Mouse (Mus musculus) C2C12 (cell line): ENCODE measurements around the gene 4930469K13Rik. TPM values are rescaled to one million over a fixed set of nuclear protein-coding genes. Genes with fewer than 3 reads are reported as not detected.

Experiments
- H3K27me3 ChIP-seq: one replicate; pipeline ENCODE4 v1.6.1; 2011; ENCODE audit not compliant: control insufficient read depth, insufficient read depth, insufficient read length
- H3K36me3 ChIP-seq: one replicate; pipeline ENCODE4 v1.6.1; 2011; ENCODE audit not compliant: control insufficient read depth, insufficient read depth
- H3K4me3 ChIP-seq: one replicate; pipeline ENCODE4 v1.5.1; 2011; ENCODE audit warnings: mild to moderate bottlenecking, control low read depth; ENCODE audit not compliant: poor library complexity, insufficient read depth, severe bottlenecking
- H3K79me2 ChIP-seq: one replicate; pipeline ENCODE4 v1.6.1; 2011; ENCODE audit not compliant: control insufficient read depth, insufficient read depth
- H3K79me3 ChIP-seq: one replicate; pipeline ENCODE4 v1.6.1; 2011; ENCODE audit warnings: low read depth, control low read depth
- H3ac ChIP-seq: one replicate; pipeline ENCODE3; 2011; ENCODE audit warnings: low read depth; ENCODE audit not compliant: control insufficient read depth, insufficient read length
- CEBPB ChIP-seq: IDR thresholded peaks from one replicate; pipeline ENCODE4 v1.6.1; 2011; ENCODE audit warnings: low read depth, mild to moderate bottlenecking, control low read depth, moderate library complexity
- CTCF ChIP-seq: IDR thresholded peaks from one replicate; pipeline ENCODE4 v1.5.1; 2011; ENCODE audit not compliant: control insufficient read depth, insufficient read depth, insufficient read length
- FOSL1 ChIP-seq: IDR thresholded peaks from one replicate; pipeline ENCODE4 v1.8.0; 2011; ENCODE audit warnings: mild to moderate bottlenecking, low read length; ENCODE audit not compliant: poor library complexity, insufficient read depth, severe bottlenecking
- MAX ChIP-seq: IDR thresholded peaks from one replicate; pipeline ENCODE4 v1.6.1; 2011; ENCODE audit warnings: mild to moderate bottlenecking, control low read depth
- MYOD1 ChIP-seq: IDR thresholded peaks from one replicate; pipeline ENCODE4 v1.6.1; 2011; ENCODE audit warnings: low read depth; ENCODE audit not compliant: control insufficient read depth, insufficient read length
- MYOG ChIP-seq: IDR thresholded peaks from one replicate; pipeline ENCODE4 v1.6.1; 2011; ENCODE audit not compliant: control insufficient read depth, insufficient read length; ENCODE audit errors: extremely low read depth
- USF1 ChIP-seq: IDR thresholded peaks from one replicate; pipeline ENCODE4 v1.6.1; 2011; ENCODE audit warnings: low read depth, mild to moderate bottlenecking, control low read depth, moderate library complexity
- polyA plus RNA-seq: library from polyadenylated mRNA; unstranded; fragments of >200 nt; fragmentation: generic; extraction: Trizol; gene quantifications from one replicate; pipeline ENCODE4 v1.2.1, GENCODE M21; 2012; ENCODE audit warnings: missing spikeins

4930469K13Rik gene
- polyA plus RNA-seq, 1 experiment, result not detected

DNA sequence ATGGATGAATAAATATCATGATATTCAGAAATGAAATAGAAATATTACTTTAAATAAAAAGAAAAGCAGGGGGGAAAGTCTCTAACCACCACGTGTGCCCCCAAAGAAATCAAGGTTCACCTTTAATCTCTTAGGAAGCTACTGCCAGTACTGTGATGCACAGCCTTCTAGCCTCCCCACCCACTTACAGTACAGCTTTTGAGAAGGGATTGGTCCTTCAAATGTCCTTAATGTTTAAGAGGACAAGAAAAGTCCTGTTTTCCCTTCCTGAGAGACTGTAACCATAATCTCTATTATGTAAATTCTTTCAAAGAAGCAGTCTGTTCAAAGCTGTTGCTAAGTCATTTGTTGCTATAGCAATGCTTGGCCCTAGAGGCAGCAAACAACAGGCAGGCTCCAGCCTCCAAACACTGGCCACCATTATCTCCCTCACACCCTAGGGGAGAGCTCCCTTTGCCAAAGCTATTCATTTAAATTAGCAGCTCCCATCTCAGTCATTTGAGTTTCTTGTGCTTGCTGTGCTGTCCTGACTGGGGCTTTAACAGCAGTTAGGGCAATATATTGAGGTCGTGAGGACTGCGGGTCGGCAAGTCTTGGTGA, 14.5 kb upstream of the 4930469K13Rik start:
- TF ChIP-seq MYOG (no peak), USF1 (no peak), MAX (no peak), CEBPB (no peak), CTCF (no peak), MYOD1 (no peak)
- H3ac ChIP-seq, result no peak overlapping the region
- H3K4me3 ChIP-seq, result no peak overlapping the region
- H3K36me3 ChIP-seq, result no peaks in the 10 kb centered on the region
- no peaks in the 10 kb centered on the region for H3K79me3 ChIP-seq
- no peaks in the 10 kb centered on the region for H3K79me2 ChIP-seq
- no peaks in the 10 kb centered on the region for H3K27me3 ChIP-seq

DNA sequence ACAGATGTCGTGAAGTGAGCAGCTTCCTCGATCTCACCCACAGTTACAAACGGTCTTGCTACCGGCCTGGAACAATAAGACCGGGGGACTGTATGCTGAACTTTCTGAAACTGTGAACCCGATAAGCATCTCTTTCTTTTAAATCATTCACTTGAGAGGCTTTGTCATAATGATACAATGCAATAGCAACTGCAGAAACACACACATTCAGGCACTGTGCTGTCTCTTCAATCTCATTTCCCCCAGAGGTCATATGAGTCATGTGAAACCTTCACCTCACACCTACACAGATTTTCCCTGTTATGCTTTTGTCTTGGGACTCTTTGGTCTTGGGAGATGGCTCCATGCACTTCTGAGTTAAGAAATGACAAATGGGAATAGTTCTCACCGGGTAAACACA, 13.6 kb upstream of the 4930469K13Rik start:
- H3K4me3 ChIP-seq, result no peak overlapping the region
- TF ChIP-seq MYOG, result no peak
- TF ChIP-seq MYOD1, result no peak
- TF ChIP-seq MAX, result no peak
- TF ChIP-seq USF1, result no peak
- TF ChIP-seq FOSL1, result no peak
- TF ChIP-seq CTCF, result no peak
- no peak for TF ChIP-seq CEBPB
- no peak overlapping the region for H3ac ChIP-seq
- H3K79me2 ChIP-seq, result no peaks in the 10 kb centered on the region
- H3K27me3 ChIP-seq, result no peaks in the 10 kb centered on the region
- H3K79me3 ChIP-seq, result no peaks in the 10 kb centered on the region
- no peaks in the 10 kb centered on the region for H3K36me3 ChIP-seq

DNA sequence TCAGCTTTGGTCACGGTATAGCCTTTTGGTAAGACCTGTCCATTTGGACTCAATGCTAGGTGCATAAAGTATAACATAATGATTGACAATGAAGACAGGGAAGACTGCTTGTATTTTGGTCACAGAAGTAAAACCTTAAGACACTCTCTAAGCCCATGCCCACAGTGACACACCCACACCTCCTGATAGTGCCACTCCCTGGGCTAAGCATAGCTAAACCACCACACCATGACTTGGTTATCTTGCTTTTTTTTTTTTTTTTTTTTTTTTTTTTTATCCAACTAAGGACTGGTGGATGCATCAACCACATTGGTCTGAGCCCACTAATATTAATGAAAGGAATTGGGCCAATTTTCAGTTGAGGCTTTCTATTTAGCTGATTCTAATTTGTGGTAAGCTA, 10.9 kb upstream of the 4930469K13Rik start:
- Histone ChIP-seq H3ac (no peak overlapping the region), H3K27me3 (no peaks in the 10 kb centered on the region), H3K79me2 (no peaks in the 10 kb centered on the region), H3K79me3 (no peaks in the 10 kb centered on the region), H3K36me3 (no peaks in the 10 kb centered on the region), H3K4me3 (no peak overlapping the region)
- no peak for TF ChIP-seq MYOG
- TF ChIP-seq MYOD1, result no peak
- no peak for TF ChIP-seq MAX
- no peak for TF ChIP-seq CEBPB
- TF ChIP-seq USF1, result no peak
- TF ChIP-seq CTCF, result no peak
- no peak for TF ChIP-seq FOSL1

DNA sequence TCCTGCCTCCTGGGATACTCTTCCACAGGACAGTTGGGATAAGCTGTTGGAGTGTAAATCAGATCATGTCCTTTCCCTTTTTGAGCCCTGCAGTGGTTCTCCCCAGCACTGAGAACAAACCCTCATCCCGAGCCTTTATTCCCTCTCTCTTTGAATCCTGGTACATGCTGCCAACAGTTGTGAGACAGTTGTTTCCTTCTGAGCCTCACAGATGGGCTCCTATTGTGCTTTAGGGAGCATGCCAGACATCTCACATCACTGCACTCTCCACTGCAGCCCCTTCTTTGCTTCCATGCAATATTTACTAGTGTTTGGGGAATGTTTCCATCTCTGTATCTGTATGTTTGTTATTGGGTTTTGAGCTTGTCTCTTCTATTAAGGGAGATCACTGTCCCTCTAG, 6.6 kb upstream of the 4930469K13Rik start:
- Histone ChIP-seq H3K36me3 (no peaks in the 10 kb centered on the region), H3K79me2 (no peaks in the 10 kb centered on the region), H3K4me3 (no peak overlapping the region), H3K79me3 (no peaks in the 10 kb centered on the region), H3ac (no peak overlapping the region), H3K27me3 (no peaks in the 10 kb centered on the region)
- TF ChIP-seq CTCF (no peak), USF1 (no peak), MYOG (no peak), FOSL1 (no peak), MYOD1 (no peak), CEBPB (no peak), MAX (no peak)

DNA sequence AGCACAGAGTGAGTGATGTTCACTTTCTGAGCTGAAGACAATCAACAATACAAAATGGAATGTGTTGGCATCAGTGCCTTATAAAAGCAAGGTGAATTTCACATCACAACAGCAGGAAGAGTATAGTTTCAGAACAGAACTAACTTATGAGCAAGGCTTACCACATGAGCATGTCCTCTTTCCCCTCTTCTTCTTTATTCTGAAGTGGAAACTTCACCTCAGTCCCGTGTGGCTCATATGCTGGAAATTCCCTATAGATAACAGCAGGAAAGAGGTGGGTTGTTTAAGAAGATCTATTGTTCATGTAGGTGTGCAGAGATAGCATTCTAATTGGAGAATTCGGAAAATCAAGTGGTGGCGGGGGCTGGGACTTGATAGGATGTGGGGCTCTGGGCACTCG, 3.5 kb upstream of the 4930469K13Rik start:
- no peaks in the 10 kb centered on the region for H3K36me3 ChIP-seq
- TF ChIP-seq MYOG (no peak), MYOD1 (no peak), CTCF (no peak), FOSL1 (no peak), MAX (no peak), CEBPB (no peak), USF1 (no peak)
- H3K79me3 ChIP-seq, result no peaks in the 10 kb centered on the region
- no peaks in the 10 kb centered on the region for H3K79me2 ChIP-seq
- no peaks in the 10 kb centered on the region for H3K27me3 ChIP-seq
- H3K4me3 ChIP-seq, result no peak overlapping the region
- H3ac ChIP-seq, result no peak overlapping the region

DNA sequence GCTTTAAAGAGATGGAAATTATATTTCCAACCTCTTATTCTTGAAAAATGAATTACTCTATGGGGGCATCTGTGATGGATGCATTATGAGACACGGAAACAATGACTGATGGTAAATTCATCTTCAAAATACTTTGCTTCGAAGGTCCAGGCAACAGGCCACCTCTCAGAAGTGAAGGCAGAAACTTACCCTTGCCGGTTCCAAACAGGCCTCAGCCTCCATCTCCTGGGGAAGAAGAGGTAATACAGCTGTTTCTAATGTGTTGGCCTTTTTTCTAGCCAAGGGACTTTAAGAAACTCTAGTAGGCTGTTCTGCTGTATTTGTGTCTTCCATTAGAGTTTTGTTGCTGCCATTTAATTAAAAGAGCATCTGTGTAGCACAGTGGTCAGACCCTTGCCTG, 11.3 kb downstream of the 4930469K13Rik start:
- Histone ChIP-seq H3ac (no peak overlapping the region), H3K36me3 (no peaks in the 10 kb centered on the region), H3K4me3 (no peak overlapping the region), H3K79me3 (no peaks in the 10 kb centered on the region), H3K79me2 (no peaks in the 10 kb centered on the region), H3K27me3 (no peaks in the 10 kb centered on the region)
- TF ChIP-seq MYOG (no peak), CTCF (no peak), MYOD1 (no peak), FOSL1 (no peak), CEBPB (no peak), MAX (no peak), USF1 (no peak)

DNA sequence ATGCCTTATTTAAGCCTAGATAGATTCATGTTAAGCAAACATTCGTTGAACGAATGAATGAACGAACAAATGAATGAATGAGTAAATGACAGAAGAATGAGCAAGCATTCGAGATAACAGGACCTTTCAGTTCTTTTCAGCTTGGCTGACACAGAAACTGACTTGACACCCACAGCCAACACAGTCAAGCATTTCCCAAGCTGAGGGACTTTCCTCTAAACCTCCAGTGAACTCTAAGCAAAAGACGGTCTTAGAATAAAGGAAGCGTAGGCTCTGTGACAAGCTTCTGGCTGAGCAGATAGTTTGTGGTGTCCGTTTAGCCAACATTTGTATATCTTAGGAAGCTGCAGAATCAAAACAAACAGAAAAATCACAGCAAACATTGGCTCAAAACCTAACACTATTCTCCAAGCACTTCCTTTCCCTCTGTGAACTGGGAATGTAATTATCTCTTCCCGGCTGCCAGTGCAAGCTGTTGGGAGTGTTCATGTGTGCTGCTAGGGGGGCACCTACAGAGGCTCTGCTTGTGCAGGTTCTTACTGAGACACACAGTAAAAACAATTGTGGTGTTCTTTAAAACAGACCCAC, 12.1 kb downstream of the 4930469K13Rik start:
- H3K36me3 ChIP-seq, result no peaks in the 10 kb centered on the region
- no peak for TF ChIP-seq CEBPB
- TF ChIP-seq MYOD1, result no peak
- TF ChIP-seq MYOG, result no peak
- TF ChIP-seq FOSL1, result no peak
- TF ChIP-seq MAX, result no peak
- no peak for TF ChIP-seq CTCF
- no peak for TF ChIP-seq USF1
- H3K79me2 ChIP-seq, result no peaks in the 10 kb centered on the region
- H3K4me3 ChIP-seq, result no peak overlapping the region
- no peak overlapping the region for H3ac ChIP-seq
- no peaks in the 10 kb centered on the region for H3K79me3 ChIP-seq
- H3K27me3 ChIP-seq, result no peaks in the 10 kb centered on the region
